Mouse (Mus musculus) erythroblast, adult 5-6 weeks (primary cell): ENCODE measurements around the gene St3gal3. TPM values are rescaled to one million over a fixed set of nuclear protein-coding genes. Genes with fewer than 3 reads are reported as not detected.

ENCODE experiments used
- ATAC-seq: replicated peaks from 2 replicates; pipeline ENCODE4 v1.8.0; 2016; ENCODE audit warnings: moderate number of reproducible peaks, mild to moderate bottlenecking, moderate TSS enrichment, inconsistent platforms; ENCODE audit not compliant: poor library complexity, low FRiP score, severe bottlenecking
- total RNA-seq, 2 experiments: library from RNA; stranded (forward) in 1 of 2; stranded (reverse) in 1 of 2; fragments of 150-400 nt in 1 of 2; fragments of 200-764, 138-1000 nt in 1 of 2; gene quantifications; 2 replicates each; pipeline versions ENCODE4 v1.2.3 to v1.2.4; 2015 to 2017; ENCODE audit warnings: low replicate concordance in 2 of 2

Gene St3gal3
- total RNA-seq, 2 experiments from 2014 or later = 2.2 to 7.9 TPM

- no peak for ATAC-seq
Observed at GRCm38 (mm10) chr4:118144324-118144723, 9.6 kb upstream of the St3gal3 start.

- no peak for ATAC-seq
Observed at GRCm38 (mm10) chr4:118143679-118144078, 9.0 kb upstream of the St3gal3 start.

- ATAC-seq = no peak
Observed at GRCm38 (mm10) chr4:118141511-118141910, 6.8 kb upstream of the St3gal3 start.

GRCm38 (mm10) chr4:118138891-118139290 lies 4.2 kb upstream of the St3gal3 start:
- no peak for ATAC-seq

GRCm38 (mm10) chr4:118137857-118138256 lies 3.1 kb upstream of the St3gal3 start:
- no peak for ATAC-seq

- no peak for ATAC-seq
Observed at GRCm38 (mm10) chr4:118137311-118137710, 2.6 kb upstream of the St3gal3 start.

- peak; percentile 21; the same call in 1 of the 2 replicates for ATAC-seq
Observed at GRCm38 (mm10) chr4:118135414-118135813, 700 bp upstream of the St3gal3 start.

- no peak for ATAC-seq
Observed at GRCm38 (mm10) chr4:118131329-118131728, 3.4 kb downstream of the St3gal3 start.

GRCm38 (mm10) chr4:118123030-118123704 lies 11.5 kb downstream of the St3gal3 start:
- ATAC-seq = no peak

GRCm38 (mm10) chr4:118122078-118122477 lies 12.6 kb downstream of the St3gal3 start:
- no peak for ATAC-seq

- ATAC-seq = no peak
Observed at GRCm38 (mm10) chr4:118117565-118117964, 17.1 kb downstream of the St3gal3 start.

GRCm38 (mm10) chr4:118116098-118116497 lies 18.6 kb downstream of the St3gal3 start:
- ATAC-seq = no peak

- peak; percentile 38 for ATAC-seq
Observed at GRCm38 (mm10) chr4:118115132-118115531, 19.6 kb downstream of the St3gal3 start.

- ATAC-seq = no peak
Observed at GRCm38 (mm10) chr4:118112601-118113000, 22.1 kb downstream of the St3gal3 start.

- peak; percentile 62 for ATAC-seq
Observed at GRCm38 (mm10) chr4:118109649-118110048, 25.1 kb downstream of the St3gal3 start.

- ATAC-seq = peak; percentile 73
Observed at GRCm38 (mm10) chr4:118108779-118109178, 25.9 kb downstream of the St3gal3 start.

- ATAC-seq = peak; percentile 89
Observed at GRCm38 (mm10) chr4:118105256-118106053, 29.3 kb downstream of the St3gal3 start.

- no peak for ATAC-seq
Observed at GRCm38 (mm10) chr4:118103280-118103830, 31.4 kb downstream of the St3gal3 start.

GRCm38 (mm10) chr4:118101497-118101896 lies 33.2 kb downstream of the St3gal3 start:
- ATAC-seq = no peak

- peak; percentile 64 for ATAC-seq
Observed at GRCm38 (mm10) chr4:118099637-118100364, 34.9 kb downstream of the St3gal3 start.
